Mouse (Mus musculus) neural tube, embryonic 13.5 days (tissue): Measurements from ENCODE around the gene Aff3. TPM values are rescaled to one million over a fixed set of nuclear protein-coding genes. Genes with fewer than 3 reads are reported as not detected.

Source experiments
- ATAC-seq: fragments of 200-750 bp; cut with Nextera tagmentation; 2 replicates; pipeline ENCODE4 v1.8.0; 2017; ENCODE audit warnings: low read depth, mild to moderate bottlenecking, moderate TSS enrichment, moderate library complexity
- H3K27ac ChIP-seq: fragments of 300-500 bp; sonication (generic); replicated peaks from 2 replicates; pipeline ENCODE4 v1.5.1; 2015; ENCODE audit warnings: moderate library complexity, mild to moderate bottlenecking, inconsistent platforms
- H3K27me3 ChIP-seq: fragments of 300-500 bp; sonication (generic); 2 replicates; pipeline ENCODE4 v1.6.1; 2015; ENCODE audit warnings: mild to moderate bottlenecking, inconsistent platforms
- H3K36me3 ChIP-seq: fragments of 300-500 bp; sonication (generic); 2 replicates; pipeline ENCODE4 v1.6.1; 2015; ENCODE audit warnings: mild to moderate bottlenecking, inconsistent platforms
- H3K4me1 ChIP-seq: fragments of 300-500 bp; sonication (generic); replicated peaks from 2 replicates; pipeline ENCODE4 v1.6.1; 2015; ENCODE audit warnings: inconsistent platforms
- H3K4me2 ChIP-seq: fragments of 300-500 bp; sonication (generic); 2 replicates; pipeline ENCODE4 v1.6.1; 2015; ENCODE audit warnings: inconsistent platforms, mild to moderate bottlenecking, moderate library complexity
- H3K4me3 ChIP-seq: fragments of 300-500 bp; sonication (generic); 2 replicates; pipeline ENCODE4 v1.5.1; 2015; ENCODE audit warnings: mild to moderate bottlenecking, inconsistent platforms
- H3K9ac ChIP-seq: fragments of 300-500 bp; sonication (generic); 2 replicates; pipeline ENCODE4 v1.6.1; 2015; ENCODE audit warnings: moderate library complexity, mild to moderate bottlenecking, inconsistent platforms
- H3K9me3 ChIP-seq: fragments of 300-500 bp; sonication (generic); 2 replicates; pipeline ENCODE4 v1.6.1; 2016; ENCODE audit warnings: inconsistent platforms
- WGBS: fragments of 180-500 bp; shearing (Covaris S2); methylation state at CpG from one replicate; pipeline ENCODE4 v1.1.7; 2015; 5-methylcytosine and 5-hydroxymethylcytosine counted together
- polyA plus RNA-seq: library from polyadenylated mRNA; unstranded; fragments of >200 nt; fragmentation: Nextera tagmentation; extraction: Ambion mirVana; gene quantifications from 2 replicates; pipeline ENCODE4 v1.2.1, GENCODE M21; 2015

Gene Aff3
- polyA plus RNA-seq, 1 experiment from 2014 or later: 32.1 TPM

DNA sequence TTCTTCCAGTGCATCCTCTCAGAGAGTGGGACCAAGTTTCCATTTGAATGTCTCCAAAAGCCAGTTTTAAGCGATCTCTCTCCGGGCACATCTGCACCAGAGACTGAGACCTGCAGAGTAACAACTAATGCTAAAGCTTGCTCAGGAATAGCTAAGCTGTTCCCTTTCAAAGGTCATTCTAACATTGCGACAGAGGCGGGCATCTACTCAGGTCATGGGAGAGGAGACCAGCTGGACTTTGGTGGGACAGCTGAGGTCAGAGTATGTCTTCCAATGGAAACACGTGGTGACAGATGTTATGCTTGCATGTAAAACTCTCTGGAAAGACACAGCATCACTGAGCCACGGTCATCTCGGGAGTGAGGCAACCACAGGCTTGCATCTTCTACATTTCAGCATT is 488.7 kb downstream of the Aff3 start:
- ATAC-seq: no peak
- H3K4me1 ChIP-seq: no peaks in the 10 kb centered on the region; the same call in 1 of the 2 replicates
- WGBS: 90% methylated on average over 7 of the region's 7 CpGs
- no peak overlapping the region for H3K4me3 ChIP-seq
- H3K27me3 ChIP-seq: no peaks in the 10 kb centered on the region
- H3K4me2 ChIP-seq: no peak overlapping the region
- no peaks in the 10 kb centered on the region for H3K9me3 ChIP-seq
- H3K27ac ChIP-seq: no peak overlapping the region
- H3K9ac ChIP-seq: no peak overlapping the region
- peaks cover 42% of the 10 kb centered on the region for H3K36me3 ChIP-seq

DNA sequence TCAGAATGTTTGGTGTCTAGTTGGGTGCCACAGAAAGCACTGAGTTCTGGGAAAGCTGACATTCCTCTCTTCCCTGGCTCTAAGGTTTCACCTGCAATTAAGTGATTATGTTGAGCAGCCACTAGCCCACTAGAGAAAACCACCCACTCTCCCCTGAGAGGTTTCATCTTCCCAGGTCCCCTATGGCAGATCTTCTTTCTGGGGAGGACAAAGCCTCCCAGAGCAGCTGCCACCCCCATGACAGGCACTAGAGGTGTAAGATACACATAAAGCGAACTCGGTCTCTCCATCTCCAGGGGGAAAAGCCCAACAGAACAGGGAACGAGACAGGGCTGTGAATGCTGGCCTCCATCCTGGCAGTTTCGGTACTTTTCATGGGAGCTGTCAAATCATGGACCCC is 492.9 kb downstream of the Aff3 start:
- Histone ChIP-seq H3K27ac (no peak overlapping the region), H3K36me3 (peaks cover 8% of the 10 kb centered on the region), H3K27me3 (no peaks in the 10 kb centered on the region), H3K9ac (no peak overlapping the region), H3K4me1 (no peaks in the 10 kb centered on the region), H3K9me3 (no peaks in the 10 kb centered on the region), H3K4me3 (no peak overlapping the region), H3K4me2 (no peak overlapping the region)
- 83% methylated on average over 4 of the region's 4 CpGs for WGBS
- no peak for ATAC-seq

DNA sequence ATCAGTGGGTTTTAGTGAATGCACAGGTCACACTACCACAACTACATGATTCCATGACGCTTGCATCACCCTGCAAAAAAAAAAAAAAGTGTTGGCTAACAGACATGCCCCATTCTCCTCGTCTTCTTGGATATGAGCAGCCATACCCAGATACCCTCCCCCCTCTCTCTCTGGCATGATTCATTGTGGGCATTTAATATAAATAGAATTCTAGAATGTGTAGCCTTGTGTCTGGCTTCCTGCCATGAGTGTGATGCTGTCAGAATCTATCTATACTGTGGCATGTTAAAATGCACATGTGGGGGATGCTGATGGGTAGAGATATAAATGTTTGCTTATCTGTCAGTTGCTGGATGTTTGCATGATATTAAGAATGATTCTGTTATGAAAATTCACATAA is 499.1 kb downstream of the Aff3 start:
- H3K36me3 ChIP-seq: no peaks in the 10 kb centered on the region
- H3K27ac ChIP-seq: no peak overlapping the region
- no peak overlapping the region for H3K4me2 ChIP-seq
- ATAC-seq: no peak
- WGBS: 66% methylated on average over 2 of the region's 2 CpGs
- 0 out of 2 replicates have a peak, but pooled peaks cover 6% of the 10 kb centered on the region for H3K4me1 ChIP-seq
- no peaks in the 10 kb centered on the region for H3K9me3 ChIP-seq
- no peak overlapping the region for H3K9ac ChIP-seq
- no peak overlapping the region for H3K4me3 ChIP-seq
- no peaks in the 10 kb centered on the region for H3K27me3 ChIP-seq

DNA sequence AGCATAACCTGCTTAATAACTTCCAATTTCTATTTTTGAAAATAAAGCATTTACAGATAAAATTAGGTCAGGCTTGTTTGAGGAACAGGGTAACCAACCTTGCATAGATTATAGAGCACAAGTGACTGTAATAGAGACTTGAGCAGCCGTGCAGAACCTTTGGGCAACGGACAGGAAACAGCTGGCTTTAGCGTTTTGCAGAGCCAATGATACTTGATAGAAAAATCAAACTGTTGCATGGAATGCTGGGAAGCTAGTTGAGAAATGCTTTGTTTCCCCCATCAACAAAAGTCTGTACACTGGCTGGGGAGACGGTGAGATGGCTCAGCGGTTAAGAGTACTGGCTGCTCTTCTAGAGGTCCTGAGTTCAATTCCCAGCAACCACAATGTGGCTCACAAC is 514.7 kb downstream of the Aff3 start:
- Histone ChIP-seq H3K36me3 (no peaks in the 10 kb centered on the region), H3K4me1 (no peaks in the 10 kb centered on the region), H3K27me3 (no peaks in the 10 kb centered on the region), H3K9me3 (no peaks in the 10 kb centered on the region), H3K4me2 (no peak overlapping the region), H3K27ac (no peak overlapping the region), H3K9ac (no peak overlapping the region), H3K4me3 (no peak overlapping the region)
- ATAC-seq: no peak
- WGBS: 94% methylated on average over 5 of the region's 5 CpGs

DNA sequence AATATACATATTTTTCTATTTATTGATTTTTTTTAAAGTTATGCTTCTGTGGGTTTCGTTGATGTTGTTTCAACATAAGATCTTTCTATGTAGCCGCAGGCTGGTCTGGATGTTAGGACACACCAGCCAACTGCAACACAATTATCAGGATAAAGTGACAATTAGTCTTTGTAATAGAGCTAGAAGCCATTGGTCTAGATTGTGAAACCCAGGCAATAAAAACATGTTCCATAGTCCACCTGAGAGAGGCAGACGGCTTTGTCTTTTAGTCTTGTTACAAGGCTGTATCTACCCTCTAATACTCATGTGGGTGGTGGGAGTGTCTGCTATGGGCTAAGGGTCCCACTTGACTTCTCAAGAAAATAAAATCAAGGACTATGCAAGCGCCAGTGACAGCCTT is 518.7 kb downstream of the Aff3 start:
- no peak for ATAC-seq
- Histone ChIP-seq H3K27ac (no peak overlapping the region), H3K9ac (no peak overlapping the region), H3K4me3 (no peak overlapping the region), H3K36me3 (no peaks in the 10 kb centered on the region), H3K4me1 (no peaks in the 10 kb centered on the region), H3K27me3 (no peaks in the 10 kb centered on the region), H3K9me3 (no peaks in the 10 kb centered on the region), H3K4me2 (no peak overlapping the region)
- 90% methylated on average over 4 of the region's 4 CpGs for WGBS

DNA sequence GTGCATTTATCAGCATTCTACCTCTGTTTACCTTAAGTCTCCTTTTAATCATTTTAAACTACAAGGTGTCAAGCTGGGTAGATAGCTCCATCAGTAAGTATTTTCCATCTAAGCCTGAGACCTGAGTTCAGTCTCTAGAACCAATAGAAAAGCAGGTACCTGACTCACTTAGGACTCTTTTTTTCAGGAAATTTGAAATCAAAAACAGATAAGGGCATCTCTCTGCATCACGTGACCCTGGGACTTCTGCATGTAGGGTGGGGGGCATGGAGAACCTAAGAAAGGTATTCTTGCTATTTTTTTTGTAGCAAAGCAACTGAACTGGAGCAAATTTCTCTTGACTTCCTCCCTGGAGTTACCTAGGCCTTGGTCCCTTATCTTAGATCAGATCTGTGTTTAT is 523.4 kb downstream of the Aff3 start:
- Histone ChIP-seq H3K27ac (no peak overlapping the region), H3K9me3 (no peaks in the 10 kb centered on the region), H3K4me2 (no peak overlapping the region), H3K9ac (no peak overlapping the region), H3K4me3 (no peak overlapping the region), H3K36me3 (no peaks in the 10 kb centered on the region), H3K27me3 (no peaks in the 10 kb centered on the region), H3K4me1 (no peaks in the 10 kb centered on the region)
- 80% methylated on average over 1 of the region's 1 CpGs for WGBS
- ATAC-seq: no peak

DNA sequence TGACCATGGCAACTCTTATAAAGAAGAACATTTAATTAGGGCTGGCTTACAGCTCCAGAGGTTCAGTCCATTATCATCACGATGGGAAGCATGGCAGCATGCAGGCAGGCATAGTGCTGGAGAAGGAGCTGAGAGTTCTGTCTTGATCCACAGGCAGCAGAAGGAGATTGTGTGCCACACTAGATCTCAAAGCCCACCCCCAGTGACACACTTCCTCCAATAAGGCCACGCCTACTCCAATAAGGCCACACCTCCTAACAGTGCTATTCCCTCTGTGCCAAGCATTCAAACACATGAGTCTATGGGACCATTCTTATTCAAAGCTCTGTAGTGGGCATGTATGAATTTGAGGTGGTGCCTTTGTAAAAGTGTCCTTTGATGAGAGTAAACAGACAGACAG is 523.8 kb downstream of the Aff3 start:
- ATAC-seq: no peak
- 90% methylated on average over 2 of the region's 2 CpGs for WGBS
- H3K9ac ChIP-seq: no peak overlapping the region
- no peak overlapping the region for H3K4me2 ChIP-seq
- H3K4me1 ChIP-seq: no peaks in the 10 kb centered on the region
- no peaks in the 10 kb centered on the region for H3K27me3 ChIP-seq
- no peak overlapping the region for H3K4me3 ChIP-seq
- H3K27ac ChIP-seq: no peak overlapping the region
- H3K36me3 ChIP-seq: no peaks in the 10 kb centered on the region
- H3K9me3 ChIP-seq: no peaks in the 10 kb centered on the region

DNA sequence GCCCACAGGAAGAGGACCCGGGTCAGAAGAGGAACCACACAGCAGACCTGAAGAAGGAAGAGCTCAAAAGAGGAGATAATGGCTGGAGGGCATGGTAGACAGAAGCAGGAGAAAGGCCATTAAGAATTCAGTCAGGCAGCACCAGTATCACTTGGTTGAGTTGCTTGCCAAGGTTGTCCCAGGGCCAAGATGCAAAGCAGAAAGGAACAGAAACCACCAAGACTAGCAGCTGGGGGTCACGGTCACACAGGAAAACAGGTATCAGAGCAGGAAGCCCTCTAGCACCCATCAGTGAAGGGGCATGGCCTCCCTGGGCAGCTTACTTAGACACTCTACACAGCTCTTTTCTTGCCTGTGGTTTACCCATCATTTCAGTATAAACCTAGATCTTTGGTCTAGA is 525.4 kb downstream of the Aff3 start:
- ATAC-seq: no peak
- 92% methylated on average over 2 of the region's 2 CpGs for WGBS

DNA sequence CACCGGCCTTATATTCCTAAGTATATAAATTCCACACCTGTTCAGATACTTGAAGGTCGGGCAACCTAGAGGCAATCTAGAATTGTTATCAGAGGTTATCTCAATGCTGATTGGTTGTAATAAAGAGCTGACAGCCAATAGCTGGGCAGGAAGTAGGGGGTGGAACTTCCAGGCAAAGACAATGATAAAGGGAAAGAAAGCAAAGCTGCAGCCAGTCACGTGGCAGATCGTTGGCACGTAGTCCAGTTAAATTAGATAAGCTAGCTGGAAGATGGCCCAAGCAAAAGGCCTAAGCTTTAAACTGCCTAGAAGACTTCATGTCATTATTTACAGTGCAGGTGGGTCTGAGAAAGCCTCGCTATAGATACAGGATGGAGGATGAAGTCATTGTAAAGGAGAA is 531.8 kb downstream of the Aff3 start:
- 73% methylated on average over 6 of the region's 6 CpGs for WGBS
- no peak overlapping the region for H3K27ac ChIP-seq
- no peaks in the 10 kb centered on the region for H3K36me3 ChIP-seq
- peaks cover 18% of the 10 kb centered on the region for H3K4me1 ChIP-seq
- H3K4me3 ChIP-seq: no peak overlapping the region
- no peaks in the 10 kb centered on the region for H3K27me3 ChIP-seq
- H3K9ac ChIP-seq: no peak overlapping the region
- H3K4me2 ChIP-seq: no peak overlapping the region
- no peaks in the 10 kb centered on the region for H3K9me3 ChIP-seq
- ATAC-seq: no peak

More for the DNA sequence above, 525.4 kb downstream of the Aff3 start:
- Histone ChIP-seq H3K27ac (no peak overlapping the region), H3K9ac (no peak overlapping the region), H3K9me3 (no peaks in the 10 kb centered on the region), H3K4me1 (no peaks in the 10 kb centered on the region), H3K4me3 (no peak overlapping the region), H3K27me3 (no peaks in the 10 kb centered on the region), H3K4me2 (no peak overlapping the region), H3K36me3 (no peaks in the 10 kb centered on the region)

DNA sequence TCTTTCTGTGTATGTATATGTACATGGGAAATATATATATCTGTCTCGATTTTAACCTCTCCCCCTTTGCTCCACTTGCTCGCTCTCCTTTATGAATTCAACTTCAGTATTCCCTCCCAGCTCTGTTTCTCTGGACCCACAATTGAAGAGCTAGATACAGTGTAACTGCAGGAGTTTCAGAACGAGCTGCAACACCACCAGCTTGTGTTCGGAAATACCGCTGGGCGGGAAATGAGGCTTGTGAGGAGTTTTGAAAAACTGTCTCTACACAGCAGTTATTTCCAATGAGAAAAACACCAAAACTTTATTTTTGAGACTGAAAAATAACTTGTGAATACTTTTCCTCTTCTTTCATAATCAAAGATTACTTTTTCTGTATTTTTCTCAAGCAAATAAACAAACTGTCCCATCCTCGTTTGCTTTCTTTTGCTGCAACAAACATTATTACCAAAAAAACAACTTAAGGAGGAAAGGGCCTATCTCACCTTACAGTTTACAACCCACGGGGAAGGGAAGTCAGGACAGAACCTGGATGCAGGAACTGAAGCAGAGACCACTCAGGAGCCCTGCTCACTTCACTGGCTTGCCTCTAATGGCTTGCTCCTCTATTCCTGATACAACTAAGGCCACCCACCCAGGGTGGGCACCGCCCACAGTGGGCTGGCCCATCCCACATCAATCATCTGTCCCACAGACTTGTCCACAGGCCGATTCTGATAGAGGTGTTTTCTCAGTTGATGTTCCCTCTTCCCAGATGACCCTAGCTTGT is 533.9 kb downstream of the Aff3 start:
- Histone ChIP-seq H3K27ac (peak overlapping the region; percentile 97), H3K4me2 (peak overlapping the region; percentile 73)
- WGBS: 51% methylated on average over 10 of the region's 10 CpGs

DNA sequence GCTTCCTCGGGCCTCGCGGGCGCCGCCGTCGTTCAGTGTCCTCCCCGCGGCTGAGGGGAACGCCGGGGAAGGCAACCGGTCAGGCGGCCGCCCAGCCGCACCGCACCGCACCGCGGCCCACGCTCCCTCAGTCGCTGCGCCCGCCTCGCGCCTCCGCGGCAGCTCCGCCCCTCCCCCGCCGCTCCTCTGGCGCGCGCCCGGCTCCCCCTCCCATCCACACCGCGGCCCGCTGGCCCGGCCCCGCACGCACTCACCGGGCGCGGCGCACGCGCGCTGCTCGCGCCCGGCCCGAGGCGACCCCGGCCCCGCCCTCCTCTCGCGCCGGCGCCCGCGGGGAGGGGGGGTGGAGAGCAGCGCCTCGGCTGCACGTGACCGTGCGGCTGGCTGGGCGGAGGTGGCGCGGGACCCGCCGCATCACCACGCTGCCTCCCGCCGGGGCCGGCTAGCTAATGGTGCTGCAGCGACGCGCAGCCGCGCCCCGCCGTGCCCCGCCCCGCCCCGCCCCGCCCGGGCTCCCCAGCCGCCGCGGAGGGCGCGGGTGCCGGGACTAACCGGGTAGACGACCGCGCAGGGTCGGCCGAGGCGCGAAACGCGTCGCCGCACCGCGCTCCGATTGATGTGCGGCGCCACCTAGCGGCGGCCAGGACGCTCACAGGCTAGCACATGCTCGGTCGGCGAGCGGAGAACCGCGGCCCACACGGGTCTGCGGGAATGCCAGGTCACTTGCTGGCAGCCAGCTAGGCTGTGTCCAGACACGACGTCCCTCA is 535.1 kb downstream of the Aff3 start, which contains the start of gene Rev1:
Rev1 (minus strand) TSS at position 301 of the 767 bp plus-strand sequence.
- peak within 1 kb of the TSS; percentile 92 for H3K9ac ChIP-seq
- no peaks in the 10 kb centered on the region for H3K9me3 ChIP-seq
- peak within 1 kb of the TSS; percentile 73 for H3K4me2 ChIP-seq
- H3K27ac ChIP-seq: peak within 1 kb of the TSS; percentile 97
- H3K36me3 ChIP-seq: no peaks in the 10 kb centered on the region
- under 1% methylated on average over 89 of the region's 122 CpGs for WGBS
- H3K4me3 ChIP-seq: peak within 1 kb of the TSS; percentile 88
- no peaks in the 10 kb centered on the region for H3K27me3 ChIP-seq
- peak; percentile 94 for ATAC-seq
- peaks cover 34% of the 10 kb centered on the region for H3K4me1 ChIP-seq

More for the DNA sequence above, 533.9 kb downstream of the Aff3 start:
- Histone ChIP-seq H3K9me3 (no peaks in the 10 kb centered on the region), H3K4me1 (peaks cover 34% of the 10 kb centered on the region), H3K9ac (0 out of 2 replicates have a peak overlapping the region, but pooled peaks have one; percentile 92), H3K27me3 (no peaks in the 10 kb centered on the region), H3K4me3 (no peak overlapping the region), H3K36me3 (no peaks in the 10 kb centered on the region)
- no peak for ATAC-seq

DNA sequence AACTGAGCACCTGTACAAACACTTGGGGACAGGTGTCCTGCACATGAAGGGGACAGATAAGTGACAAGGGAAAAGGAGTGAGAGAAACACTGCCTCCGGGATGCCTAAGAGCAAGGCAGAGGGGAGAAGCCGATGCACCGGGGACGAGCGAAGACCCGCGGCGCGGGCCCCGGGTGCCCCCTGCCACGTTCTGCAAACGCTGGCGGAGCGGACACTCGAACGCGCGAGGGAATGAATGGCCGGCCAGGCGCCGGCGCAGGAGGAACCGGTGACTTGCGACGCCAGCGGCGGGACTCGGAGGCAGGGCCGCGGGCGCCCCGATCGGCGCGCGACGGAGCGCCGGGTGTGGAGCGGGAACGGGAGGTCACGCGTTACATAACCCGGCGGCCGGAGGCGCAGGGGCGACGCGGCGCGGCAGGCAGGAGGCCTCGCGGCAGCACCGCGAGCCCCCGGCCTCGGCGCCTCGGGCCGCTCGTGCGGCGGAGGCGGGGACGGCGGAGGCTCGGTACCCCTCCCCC is 535.8 kb downstream of the Aff3 start:
- H3K4me1 ChIP-seq: peaks cover 34% of the 10 kb centered on the region
- H3K9ac ChIP-seq: peak overlapping the region; percentile 92
- H3K9me3 ChIP-seq: no peaks in the 10 kb centered on the region
- H3K36me3 ChIP-seq: no peaks in the 10 kb centered on the region
- no peak; the same call in none of the 2 replicates for ATAC-seq
- H3K27ac ChIP-seq: peak overlapping the region; percentile 97
- peak overlapping the region; percentile 88 for H3K4me3 ChIP-seq
- peak overlapping the region; percentile 73 for H3K4me2 ChIP-seq
- no peaks in the 10 kb centered on the region for H3K27me3 ChIP-seq
- 0% methylated on average over 65 of the region's 68 CpGs for WGBS
